Mouse (Mus musculus) limb, embryonic 11.5 days (tissue): ENCODE data around the gene Skiv2l. TPM values are rescaled to one million over a fixed set of nuclear protein-coding genes. Genes with fewer than 3 reads are reported as not detected.

Experiments used
- ATAC-seq: fragments of 200-750 bp; cut with Nextera tagmentation; 2 replicates; pipeline ENCODE4 v1.8.0; 2017; ENCODE audit warnings: low read depth; ENCODE audit not compliant: insufficient number of reproducible peaks, low FRiP score, low TSS enrichment
- DNase-seq: peaks from one replicate; pipeline ENCODE4 v3.0.0-alpha.2; 2015; ENCODE audit warnings: low spot score
- H3K27ac ChIP-seq: fragments of 300-500 bp; sonication (generic); replicated peaks from 2 replicates; pipeline ENCODE4 v1.5.1; 2014; ENCODE audit warnings: low read depth, mild to moderate bottlenecking, low read length
- H3K27me3 ChIP-seq: fragments of 300-500 bp; sonication (generic); 2 replicates; pipeline ENCODE4 v1.6.1; 2014; ENCODE audit warnings: mild to moderate bottlenecking, low read length, mixed read lengths; ENCODE audit not compliant: control insufficient read depth, insufficient read depth
- H3K36me3 ChIP-seq: fragments of 300-500 bp; sonication (generic); 2 replicates; pipeline ENCODE4 v1.6.1; 2014; ENCODE audit warnings: mild to moderate bottlenecking, low read length, moderate library complexity, mixed read lengths; ENCODE audit not compliant: control insufficient read depth, insufficient read depth
- H3K4me1 ChIP-seq: fragments of 300-500 bp; sonication (generic); 2 replicates; pipeline ENCODE4 v1.6.1; 2014; ENCODE audit warnings: low read length, mixed read lengths; ENCODE audit not compliant: control insufficient read depth, insufficient read depth
- H3K4me2 ChIP-seq: fragments of 300-500 bp; sonication (generic); 2 replicates; pipeline ENCODE4 v1.6.1; 2014; ENCODE audit warnings: low read depth, mild to moderate bottlenecking, moderate library complexity; ENCODE audit not compliant: severe bottlenecking
- H3K4me3 ChIP-seq: fragments of 300-500 bp; sonication (generic); 2 replicates; pipeline ENCODE4 v1.5.1; 2014; ENCODE audit warnings: low read depth, low read length
- H3K9ac ChIP-seq: fragments of 300-500 bp; sonication (generic); 2 replicates; pipeline ENCODE4 v1.6.1; 2014; ENCODE audit warnings: mild to moderate bottlenecking, low read length
- H3K9me3 ChIP-seq: fragments of 300-500 bp; sonication (generic); 2 replicates; pipeline ENCODE4 v1.6.1; 2016; ENCODE audit warnings: low read length; ENCODE audit not compliant: control insufficient read depth
- WGBS: fragments of 180-500 bp; shearing (Covaris S2); extraction: QIAGEN DNeasy Blood & Tissue Kit; methylation state at CpG from one replicate; pipeline ENCODE4 v1.1.7; 2014; 5-methylcytosine and 5-hydroxymethylcytosine counted together
- microRNA-seq: library from miRNA; unstranded; fragments of <30 nt; microRNA quantifications from one replicate; pipeline ENCODE4, GENCODE M21; 2016
- polyA plus RNA-seq: library from polyadenylated mRNA; unstranded; fragments of >200 nt; fragmentation: Nextera tagmentation; extraction: Ambion mirVana; gene quantifications from 2 replicates; pipeline ENCODE4 v1.2.1, GENCODE M21; 2014

Gene Skiv2l
- polyA plus RNA-seq, 1 experiment from 2014 or later, result 43.2 TPM

GRCm38 (mm10) chr17:34795016-34795415 lies 55.0 kb downstream of the Skiv2l start:
- DNase-seq, result no peak
- Histone ChIP-seq H3K9ac (no peak overlapping the region), H3K36me3 (no peaks in the 10 kb centered on the region), H3K9me3 (no peaks in the 10 kb centered on the region), H3K27ac (no peak overlapping the region), H3K27me3 (no peaks in the 10 kb centered on the region), H3K4me2 (no peak overlapping the region), H3K4me1 (no peaks in the 10 kb centered on the region), H3K4me3 (no peak overlapping the region)
- 85% methylated on average over 10 of the region's 10 CpGs for WGBS
- ATAC-seq, result no peak

Small RNA genes lying within 50 kb of the gene (microRNA-seq; reads per million reads assigned to microRNA genes)
- gene Mir6970, result 1.2 reads per million
- gene Mir6971, result not detected
- not detected for gene Mir6972

Other genes with a start within 250 kb of the Skiv2l start
- gene Rnf5, start 246.5 kb downstream of the Skiv2l start, polyA plus RNA-seq, result 111 TPM in 2 replicates
- 58.2 and 74.8 TPM in 2 replicates for gene Agpat1, start 245.9 kb downstream of the Skiv2l start, polyA plus RNA-seq
- 2.8 and 3.5 TPM in 2 replicates for gene Egfl8, start 234.2 kb downstream of the Skiv2l start, polyA plus RNA-seq
- 24.8 and 26.1 TPM in 2 replicates for gene Ppt2, start 221.7 kb downstream of the Skiv2l start, polyA plus RNA-seq
- gene Prrt1, start 220.7 kb downstream of the Skiv2l start, polyA plus RNA-seq, result 0.17 and 0.20 TPM in 2 replicates
- 13.1 and 19.3 TPM in 2 replicates for gene Fkbpl, start 205.4 kb downstream of the Skiv2l start, polyA plus RNA-seq
- gene Atf6b, start 203.1 kb downstream of the Skiv2l start, polyA plus RNA-seq, result 63.4 and 71.4 TPM in 2 replicates
- gene Tnxb, start 179.7 kb downstream of the Skiv2l start, polyA plus RNA-seq, result not detected in 2 replicates
- gene C4b, start 106.3 kb downstream of the Skiv2l start, polyA plus RNA-seq, result not detected in 2 replicates
- not detected in 2 replicates for gene Cyp21a1, start 45.6 kb downstream of the Skiv2l start, polyA plus RNA-seq
- gene Stk19, start 13.3 kb downstream of the Skiv2l start, polyA plus RNA-seq, result 20.5 and 21.2 TPM in 2 replicates
- 72.4 and 74.6 TPM in 2 replicates for gene Dxo, start 13.2 kb downstream of the Skiv2l start, polyA plus RNA-seq
- gene Nelfe, start 181 bp upstream of the Skiv2l start, polyA plus RNA-seq, result 152 TPM in 2 replicates
- 1.6 and 2.6 TPM in 2 replicates for gene Cfb, start 12.3 kb upstream of the Skiv2l start, polyA plus RNA-seq
- 1.9 and 2.3 TPM in 2 replicates for gene Zbtb12, start 29.3 kb upstream of the Skiv2l start, polyA plus RNA-seq
- not detected in 2 replicates for gene Gm20547, start 31.8 kb upstream of the Skiv2l start, polyA plus RNA-seq
- gene C2, start 48.1 kb upstream of the Skiv2l start, polyA plus RNA-seq, result 0.44 and 0.58 TPM in 2 replicates
- 77.8 and 78.9 TPM in 2 replicates for gene Ehmt2, start 48.3 kb upstream of the Skiv2l start, polyA plus RNA-seq
- gene Slc44a4, start 64.3 kb upstream of the Skiv2l start, polyA plus RNA-seq, result 0.21 TPM in 1 of 2 replicates, not detected in the other
- 10.3 and 12.8 TPM in 2 replicates for gene Neu1, start 81.0 kb upstream of the Skiv2l start, polyA plus RNA-seq
- gene Hspa1b, start 109.0 kb upstream of the Skiv2l start, polyA plus RNA-seq, result 0.43 and 0.44 TPM in 2 replicates
- 0.36 and 0.43 TPM in 2 replicates for gene Gm20481, start 119.7 kb upstream of the Skiv2l start, polyA plus RNA-seq
- 0.75 and 4.0 TPM in 2 replicates for gene Hspa1a, start 121.9 kb upstream of the Skiv2l start, polyA plus RNA-seq
- gene Hspa1l, start 122.5 kb upstream of the Skiv2l start, polyA plus RNA-seq, result 1.5 and 1.6 TPM in 2 replicates
- gene Lsm2, start 131.7 kb upstream of the Skiv2l start, polyA plus RNA-seq, result 266 and 271 TPM in 2 replicates
- 124 and 140 TPM in 2 replicates for gene Vars, start 150.8 kb upstream of the Skiv2l start, polyA plus RNA-seq
- 0.07 and 0.16 TPM in 2 replicates for gene Vwa7, start 166.4 kb upstream of the Skiv2l start, polyA plus RNA-seq
- gene Sapcd1, start 177.8 kb upstream of the Skiv2l start, polyA plus RNA-seq, result 1.4 TPM in 2 replicates
- 3.5 and 3.7 TPM in 2 replicates for gene Msh5, start 196.5 kb upstream of the Skiv2l start, polyA plus RNA-seq
- gene Clic1, start 199.8 kb upstream of the Skiv2l start, polyA plus RNA-seq, result 52.1 and 76.7 TPM in 2 replicates
- 553 and 582 TPM in 2 replicates for gene Ddah2, start 208.8 kb upstream of the Skiv2l start, polyA plus RNA-seq
- 0.16 TPM in 1 of 2 replicates, not detected in the other for gene Ly6g6c, start 215.2 kb upstream of the Skiv2l start, polyA plus RNA-seq
- gene Mpig6b, start 216.0 kb upstream of the Skiv2l start, polyA plus RNA-seq, result 0.84 and 1.2 TPM in 2 replicates
- 1.5 and 2.1 TPM in 2 replicates for gene Ly6g6e, start 226.7 kb upstream of the Skiv2l start, polyA plus RNA-seq
- gene Ly6g6d, start 227.9 kb upstream of the Skiv2l start, polyA plus RNA-seq, result 0.72 and 1.6 TPM in 2 replicates
- gene Ly6g6f, start 235.4 kb upstream of the Skiv2l start, polyA plus RNA-seq, result 0.27 and 0.73 TPM in 2 replicates
- gene Abhd16a, start 239.1 kb upstream of the Skiv2l start, polyA plus RNA-seq, result 43.1 and 46.9 TPM in 2 replicates